Mouse (Mus musculus): ENCODE data around the gene Pacsin2.

DNA sequence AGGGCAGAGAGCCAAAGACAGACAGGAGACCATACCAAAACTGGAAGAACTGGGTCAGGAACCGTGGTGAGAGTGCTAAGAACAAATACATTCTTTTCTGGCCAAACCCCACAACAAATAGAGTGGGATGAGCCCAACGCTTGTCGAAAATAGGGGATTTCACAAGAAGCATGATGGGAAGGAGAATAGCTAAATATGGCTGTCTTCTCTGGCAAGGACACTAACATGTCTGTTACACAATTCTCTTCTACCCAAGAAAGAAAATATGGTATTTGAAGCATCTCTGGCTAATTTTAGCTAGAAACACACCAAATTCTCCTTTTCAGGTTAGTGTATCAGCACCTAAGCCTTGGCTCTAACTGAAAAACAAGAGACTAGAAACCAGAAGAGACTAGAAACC lies 104.3 kb downstream of the Pacsin2 start:
- TF ChIP-seq CTCF (IDR thresholded peaks at IDR 0.05; ENCODE audit: low read depth, low read length): no peak
- no peak for TF ChIP-seq GATA1 (IDR thresholded peaks at IDR 0.05; ENCODE audit: borderline replicate concordance, low read length)

Data from G1E (cell line).